ENCODE assay signal across 13 mouse cellular contexts in genomic region chr7:144038741-144039140, GRCm38 (mm10). TPM values are rescaled to one million over a fixed set of nuclear protein-coding genes. Genes with fewer than 3 reads are reported as not detected.
A peak's percentile ranks its signal among the peaks of the same experiment; 100 is the strongest.
DNase-seq lines count a peak whose midpoint lies in the region; ATAC-seq lines count a peak whose summit lies in the region.
"Had no signal": no experiment of that assay in that cellular context is flagged by ENCODE, and none has a peak within 500 bp of the region (broad histone marks: within the 10 kb centered on the region; RNA-seq: fewer than 3 reads in every experiment).

No protein-coding gene starts in this region.

- 51% methylated on average over 8 of the region's 8 CpGs for WGBS in heart, embryonic 15.5 days
- 81% methylated on average over 8 of the region's 8 CpGs for WGBS in neural tube, embryonic 12.5 days
- WGBS in hindbrain, embryonic 15.5 days, result 44% methylated on average over 8 of the region's 8 CpGs
- 77% methylated on average over 8 of the region's 8 CpGs for WGBS in stomach, embryonic 16.5 days

- ATAC-seq in heart, embryonic 15.5 days (replicated peaks; ENCODE audit: insufficient number of reproducible peaks, insufficient read depth, low FRiP score, low read depth), result no peak; the same call in 1 of the 2 replicates
- peak; percentile 33; the same call in 1 of the 2 replicates for ATAC-seq in neural tube, embryonic 12.5 days (ENCODE audit: low FRiP score, low read depth)
- ATAC-seq in hindbrain, embryonic 15.5 days (ENCODE audit: low FRiP score, low read depth), result peak; percentile 45; the same call in 1 of the 2 replicates
- peak; percentile 9; the same call in 1 of the 2 replicates for ATAC-seq in stomach, embryonic 16.5 days (ENCODE audit: insufficient read depth, low FRiP score)

- H3K36me3 ChIP-seq in heart, embryonic 15.5 days, result no peaks in the 10 kb centered on the region
- H3K36me3 ChIP-seq in neural tube, embryonic 12.5 days, result no peaks in the 10 kb centered on the region
- H3K36me3 ChIP-seq in hindbrain, embryonic 15.5 days, result no peaks in the 10 kb centered on the region
- no peaks in the 10 kb centered on the region for H3K36me3 ChIP-seq in stomach, embryonic 16.5 days (ENCODE audit: control insufficient read depth, insufficient read depth, low read length)
- H3K36me3 ChIP-seq: embryonic facial prominence, embryonic 15.5 days had no signal

- no peak overlapping the region for H3K9ac ChIP-seq in heart, embryonic 15.5 days
- H3K9ac ChIP-seq in neural tube, embryonic 12.5 days, result no peak overlapping the region
- no peak overlapping the region for H3K9ac ChIP-seq in hindbrain, embryonic 15.5 days
- no peak overlapping the region for H3K9ac ChIP-seq in stomach, embryonic 16.5 days (ENCODE audit: low read length)
- H3K9ac ChIP-seq: embryonic facial prominence, embryonic 15.5 days had no signal

- H3K27me3 ChIP-seq in heart, embryonic 15.5 days, result no peaks in the 10 kb centered on the region
- no peaks in the 10 kb centered on the region for H3K27me3 ChIP-seq in neural tube, embryonic 12.5 days (replicated peaks)
- H3K27me3 ChIP-seq in hindbrain, embryonic 15.5 days, result no peaks in the 10 kb centered on the region
- no peaks in the 10 kb centered on the region for H3K27me3 ChIP-seq in stomach, embryonic 16.5 days (ENCODE audit: control insufficient read depth, insufficient read depth, low read length)
- H3K27me3 ChIP-seq: embryonic facial prominence, embryonic 15.5 days; Patski had no signal

- peak overlapping the region; percentile 36; the same call in 1 of the 2 replicates for H3K4me2 ChIP-seq in heart, embryonic 15.5 days
- H3K4me2 ChIP-seq in neural tube, embryonic 12.5 days (replicated peaks), result no peak overlapping the region
- no peak overlapping the region for H3K4me2 ChIP-seq in hindbrain, embryonic 15.5 days
- no peak overlapping the region for H3K4me2 ChIP-seq in stomach, embryonic 16.5 days (ENCODE audit: low read depth, low read length)
- H3K4me2 ChIP-seq: embryonic facial prominence, embryonic 15.5 days had no signal

- H3K27ac ChIP-seq in heart, embryonic 15.5 days, result peak overlapping the region; percentile 51
- H3K27ac ChIP-seq in neural tube, embryonic 12.5 days, result no peak overlapping the region
- H3K27ac ChIP-seq in hindbrain, embryonic 15.5 days (replicated peaks), result peak overlapping the region; percentile 64
- H3K27ac ChIP-seq in stomach, embryonic 16.5 days (ENCODE audit: low read length), result no peak overlapping the region
- H3K27ac ChIP-seq: embryonic facial prominence, embryonic 15.5 days; gastrocnemius, adult 2 months had no signal

- no peak overlapping the region for H3K4me3 ChIP-seq in heart, embryonic 15.5 days
- no peak overlapping the region for H3K4me3 ChIP-seq in neural tube, embryonic 12.5 days
- H3K4me3 ChIP-seq in hindbrain, embryonic 15.5 days, result no peak overlapping the region
- H3K4me3 ChIP-seq in stomach, embryonic 16.5 days (replicated peaks; ENCODE audit: low read length), result no peak overlapping the region
- H3K4me3 ChIP-seq: embryonic facial prominence, embryonic 15.5 days; gastrocnemius, adult 2 months had no signal

- DNase-seq in heart, adult 18-20 months, result no peak
- no peak for DNase-seq in neural tube, embryonic 10.5 days (ENCODE audit: extremely low spot score, low spot score)
- DNase-seq in T-cell, adult 2 months (ENCODE audit: low spot score), result no peak
- DNase-seq in left cerebral cortex, postnatal 36 days (ENCODE audit: low spot score in 2 of 2), result no peak
- DNase-seq: thymus, postnatal 25 days had no signal

- no peaks in the 10 kb centered on the region for H3K9me3 ChIP-seq in heart, embryonic 15.5 days (replicated peaks)
- no peaks in the 10 kb centered on the region for H3K9me3 ChIP-seq in neural tube, embryonic 12.5 days
- no peaks in the 10 kb centered on the region for H3K9me3 ChIP-seq in hindbrain, embryonic 15.5 days
- H3K9me3 ChIP-seq in stomach, embryonic 16.5 days (replicated peaks; ENCODE audit: control insufficient read depth, low read length), result no peaks in the 10 kb centered on the region
- H3K9me3 ChIP-seq: embryonic facial prominence, embryonic 15.5 days had no signal

- H3K4me1 ChIP-seq in heart, embryonic 15.5 days (replicated peaks), result peaks cover 19% of the 10 kb centered on the region
- peaks cover 14% of the 10 kb centered on the region for H3K4me1 ChIP-seq in neural tube, embryonic 12.5 days
- H3K4me1 ChIP-seq in hindbrain, embryonic 15.5 days (replicated peaks), result peaks cover 18% of the 10 kb centered on the region
- H3K4me1 ChIP-seq in stomach, embryonic 16.5 days (ENCODE audit: control insufficient read depth, insufficient read depth, low read length), result peaks cover 11% of the 10 kb centered on the region

- intact Hi-C loops in left cerebral cortex, postnatal 36 days (cut with DNase I), result no loop called here

RNA-seq across cellular contexts. Expression of gene Shank2, which starts 37.0 kb away (rescaled TPM):
- 0.50 and 0.81 TPM in 2 replicates for polyA plus RNA-seq in heart, embryonic 15.5 days (2015; fragmentation: Nextera tagmentation; extraction: Ambion mirVana)
- under 1 TPM; 0.20 to 0.41 TPM for total RNA-seq in heart, adult 18-20 months (2021)
- polyA plus RNA-seq in neural tube, embryonic 12.5 days (2016; fragmentation: Nextera tagmentation; extraction: Ambion mirVana), result 3.3 and 3.9 TPM in 2 replicates
- 8.8 and 10.2 TPM in 2 replicates for polyA plus RNA-seq in hindbrain, embryonic 15.5 days (2015; fragmentation: Nextera tagmentation; extraction: Ambion mirVana)
- polyA plus RNA-seq in stomach, embryonic 16.5 days (2015; fragmentation: Nextera tagmentation; extraction: Ambion mirVana), result 1.1 and 1.6 TPM in 2 replicates
- 100 to 1,000 TPM; 133 to 174 TPM for total RNA-seq in left cerebral cortex, postnatal 36 days (2021)
- total RNA-seq: hematopoietic stem cell, adult 5-6 weeks had no signal

Comparison
In these comparisons a context has a peak if more than half of its experiments do, and no peak if none do; other contexts are left out.
1. H3K27ac ChIP-seq: peak in heart, embryonic 15.5 days (single experiment) and hindbrain, embryonic 15.5 days (single experiment); none in neural tube, embryonic 12.5 days (single experiment) and stomach, embryonic 16.5 days (single experiment).